Mouse (Mus musculus): ENCODE data around the gene Olfr541. TPM values are rescaled to one million over a fixed set of nuclear protein-coding genes. Genes with fewer than 3 reads are reported as not detected.

Olfr541 gene
- total RNA-seq, 1 experiment from 2014 or later = not detected

Other genes starting within 250 kb of the Olfr541 start
- gene Olfr533, start 233.9 kb upstream of the Olfr541 start, total RNA-seq (2017) = not detected in 3 replicates
- not detected in 3 replicates for gene Olfr535, start 213.1 kb upstream of the Olfr541 start, total RNA-seq (2017)
- gene Olfr536, start 189.9 kb upstream of the Olfr541 start, total RNA-seq (2017) = not detected in 3 replicates
- gene Olfr538, start 129.4 kb upstream of the Olfr541 start, total RNA-seq (2017) = not detected in 3 replicates
- gene Olfr46, start 96.0 kb upstream of the Olfr541 start, total RNA-seq (2017) = 0.10 to 0.19 TPM in 2 of 3 replicates, not detected in the other
- not detected in 3 replicates for gene Olfr61, start 68.3 kb upstream of the Olfr541 start, total RNA-seq (2017)
- not detected in 3 replicates for gene Olfr53, start 50.8 kb upstream of the Olfr541 start, total RNA-seq (2017)
- gene Olfr539, start 37.3 kb upstream of the Olfr541 start, total RNA-seq (2017) = 0.11 TPM in 1 of 3 replicates, not detected in the others
- gene Olfr45, start 15.3 kb upstream of the Olfr541 start, total RNA-seq (2017) = not detected in 3 replicates
- not detected in 3 replicates for gene Cyp2e1, start 66.5 kb downstream of the Olfr541 start, total RNA-seq (2017)
- not detected in 3 replicates for gene Syce1, start 90.6 kb downstream of the Olfr541 start, total RNA-seq (2017)
- 0.29 TPM in 1 of 3 replicates, not detected in the others for gene Zfp941, start 124.9 kb downstream of the Olfr541 start, total RNA-seq (2017)
- not detected in 3 replicates for gene Urah, start 137.8 kb downstream of the Olfr541 start, total RNA-seq (2017)
- gene Scgb1c1, start 148.3 kb downstream of the Olfr541 start, total RNA-seq (2017) = not detected in 3 replicates
- not detected in 3 replicates for gene Odf3, start 150.5 kb downstream of the Olfr541 start, total RNA-seq (2017)
- 0.58 to 9.3 TPM in 2 of 3 replicates, not detected in the other for gene Gm45785, start 159.1 kb downstream of the Olfr541 start, total RNA-seq (2017)
- gene Ric8a, start 159.7 kb downstream of the Olfr541 start, total RNA-seq (2017) = 62.6 to 73.7 TPM (median 72.9 TPM) in 3 replicates
- 21.5 to 28.2 TPM (median 25.0 TPM) in 3 replicates for gene Bet1l, start 160.3 kb downstream of the Olfr541 start, total RNA-seq (2017)
- 119 to 165 TPM (median 132 TPM) in 3 replicates for gene Psmd13, start 184.7 kb downstream of the Olfr541 start, total RNA-seq (2017)
- gene Sirt3, start 185.0 kb downstream of the Olfr541 start, total RNA-seq (2017) = 8.0 to 12.6 TPM (median 12.2 TPM) in 3 replicates
- gene Cox8b, start 203.2 kb downstream of the Olfr541 start, total RNA-seq (2017) = not detected in 3 replicates
- 0.10 TPM in 1 of 3 replicates, not detected in the others for gene Nlrp6, start 223.6 kb downstream of the Olfr541 start, total RNA-seq (2017)
- gene Pgghg, start 244.1 kb downstream of the Olfr541 start, total RNA-seq (2017) = 10.6 to 14.2 TPM (median 13.8 TPM) in 3 replicates